Mouse (Mus musculus) neural tube, embryonic 13.5 days (tissue): ENCODE results near the gene Frmd4a. TPM values are rescaled to one million over a fixed set of nuclear protein-coding genes. Genes with fewer than 3 reads are reported as not detected.
A peak's percentile ranks its signal among the peaks of the same experiment; 100 is the strongest.
"Not testable (repeated sequence)": the region's sequence is repeated elsewhere in the genome, so short reads cannot be mapped to it uniquely, and the experiment has no call there.

Experiments used
- ATAC-seq: fragments of 200-750 bp; cut with Nextera tagmentation; 2 replicates; pipeline ENCODE4 v1.8.0; 2017; ENCODE audit warnings: low read depth, mild to moderate bottlenecking, moderate TSS enrichment, moderate library complexity
- H3K27ac ChIP-seq: fragments of 300-500 bp; sonication (generic); replicated peaks from 2 replicates; pipeline ENCODE4 v1.5.1; 2015; ENCODE audit warnings: moderate library complexity, mild to moderate bottlenecking, inconsistent platforms
- H3K27me3 ChIP-seq: fragments of 300-500 bp; sonication (generic); 2 replicates; pipeline ENCODE4 v1.6.1; 2015; ENCODE audit warnings: mild to moderate bottlenecking, inconsistent platforms
- H3K36me3 ChIP-seq: fragments of 300-500 bp; sonication (generic); 2 replicates; pipeline ENCODE4 v1.6.1; 2015; ENCODE audit warnings: mild to moderate bottlenecking, inconsistent platforms
- H3K4me1 ChIP-seq: fragments of 300-500 bp; sonication (generic); replicated peaks from 2 replicates; pipeline ENCODE4 v1.6.1; 2015; ENCODE audit warnings: inconsistent platforms
- H3K4me2 ChIP-seq: fragments of 300-500 bp; sonication (generic); 2 replicates; pipeline ENCODE4 v1.6.1; 2015; ENCODE audit warnings: inconsistent platforms, mild to moderate bottlenecking, moderate library complexity
- H3K4me3 ChIP-seq: fragments of 300-500 bp; sonication (generic); 2 replicates; pipeline ENCODE4 v1.5.1; 2015; ENCODE audit warnings: mild to moderate bottlenecking, inconsistent platforms
- H3K9ac ChIP-seq: fragments of 300-500 bp; sonication (generic); 2 replicates; pipeline ENCODE4 v1.6.1; 2015; ENCODE audit warnings: moderate library complexity, mild to moderate bottlenecking, inconsistent platforms
- H3K9me3 ChIP-seq: fragments of 300-500 bp; sonication (generic); 2 replicates; pipeline ENCODE4 v1.6.1; 2016; ENCODE audit warnings: inconsistent platforms
- WGBS: fragments of 180-500 bp; shearing (Covaris S2); methylation state at CpG from one replicate; pipeline ENCODE4 v1.1.7; 2015; 5-methylcytosine and 5-hydroxymethylcytosine counted together
- polyA plus RNA-seq: library from polyadenylated mRNA; unstranded; fragments of >200 nt; fragmentation: Nextera tagmentation; extraction: Ambion mirVana; gene quantifications from 2 replicates; pipeline ENCODE4 v1.2.1, GENCODE M21; 2015

The Frmd4a gene
- polyA plus RNA-seq, 1 experiment from 2014 or later = 49.2 TPM

GRCm38 (mm10) chr2:4593878-4594387 is 576.4 kb downstream of the Frmd4a start:
- H3K4me1 ChIP-seq = peaks cover 8% of the 10 kb centered on the region
- WGBS = 99% methylated on average over 3 of the region's 3 CpGs
- no peak overlapping the region for H3K4me2 ChIP-seq
- no peaks in the 10 kb centered on the region for H3K9me3 ChIP-seq
- no peak overlapping the region for H3K9ac ChIP-seq
- no peak overlapping the region for H3K27ac ChIP-seq
- H3K4me3 ChIP-seq = no peak overlapping the region
- H3K27me3 ChIP-seq = no peaks in the 10 kb centered on the region
- no peak for ATAC-seq
- H3K36me3 ChIP-seq = peaks cover 85% of the 10 kb centered on the region

- no peak overlapping the region for H3K9ac ChIP-seq
- peaks cover 26% of the 10 kb centered on the region for H3K4me1 ChIP-seq
- H3K9me3 ChIP-seq = no peaks in the 10 kb centered on the region
- peak overlapping the region; percentile 54; the same call in 1 of the 2 replicates for H3K27ac ChIP-seq
- H3K4me3 ChIP-seq = no peak overlapping the region
- 97% methylated on average over 7 of the region's 7 CpGs for WGBS
- H3K4me2 ChIP-seq = no peak overlapping the region
- peaks cover 70% of the 10 kb centered on the region for H3K36me3 ChIP-seq
- ATAC-seq = no peak
- H3K27me3 ChIP-seq = no peaks in the 10 kb centered on the region
These were observed 579.5 kb downstream of the Frmd4a start for GRCm38 (mm10) chr2:4596992-4597391.

GRCm38 (mm10) chr2:4601034-4601890 is 583.7 kb downstream of the Frmd4a start:
- ATAC-seq = peak; percentile 51; the same call in 1 of the 2 replicates
- no peak overlapping the region for H3K4me2 ChIP-seq
- peaks cover 22% of the 10 kb centered on the region for H3K4me1 ChIP-seq
- no peaks in the 10 kb centered on the region for H3K9me3 ChIP-seq
- no peak overlapping the region for H3K27ac ChIP-seq
- 56% methylated on average over 15 of the region's 15 CpGs for WGBS
- H3K27me3 ChIP-seq = no peaks in the 10 kb centered on the region
- H3K4me3 ChIP-seq = no peak overlapping the region
- no peak overlapping the region for H3K9ac ChIP-seq
- peaks cover 73% of the 10 kb centered on the region for H3K36me3 ChIP-seq

- Histone ChIP-seq H3K4me2 (no peak overlapping the region), H3K4me3 (no peak overlapping the region), H3K9me3 (no peaks in the 10 kb centered on the region), H3K27ac (no peak overlapping the region), H3K9ac (no peak overlapping the region), H3K27me3 (no peaks in the 10 kb centered on the region), H3K36me3 (peaks cover 75% of the 10 kb centered on the region), H3K4me1 (peaks cover 27% of the 10 kb centered on the region)
- WGBS = 90% methylated on average over 33 of the region's 33 CpGs
- ATAC-seq = no peak
These were observed 585.9 kb downstream of the Frmd4a start for GRCm38 (mm10) chr2:4603361-4603945.

GRCm38 (mm10) chr2:4606559-4606958 is 589.0 kb downstream of the Frmd4a start:
- Histone ChIP-seq H3K4me2 (no peak overlapping the region), H3K36me3 (peaks cover 98% of the 10 kb centered on the region), H3K27me3 (no peaks in the 10 kb centered on the region), H3K27ac (no peak overlapping the region), H3K4me1 (peaks cover 9% of the 10 kb centered on the region), H3K9ac (no peak overlapping the region), H3K4me3 (no peak overlapping the region), H3K9me3 (no peaks in the 10 kb centered on the region)
- ATAC-seq = no peak
- 96% methylated on average over 3 of the region's 3 CpGs for WGBS

- Histone ChIP-seq H3K36me3 (peaks cover 98% of the 10 kb centered on the region), H3K9ac (no peak overlapping the region), H3K9me3 (no peaks in the 10 kb centered on the region), H3K27ac (peak overlapping the region; percentile 28; the same call in 1 of the 2 replicates), H3K4me1 (peaks cover 9% of the 10 kb centered on the region), H3K4me2 (no peak overlapping the region), H3K27me3 (no peaks in the 10 kb centered on the region), H3K4me3 (no peak overlapping the region)
- whole genome bisulfite sequencing = 63% methylated on average over 3 of the region's 3 CpGs
- no peak for ATAC-seq
These were observed 590.7 kb downstream of the Frmd4a start for GRCm38 (mm10) chr2:4608253-4608652.

GRCm38 (mm10) chr2:4609433-4609832 is 591.9 kb downstream of the Frmd4a start:
- Histone ChIP-seq H3K9me3 (no peaks in the 10 kb centered on the region), H3K4me3 (no peak overlapping the region), H3K36me3 (peaks cover 90% of the 10 kb centered on the region), H3K27me3 (no peaks in the 10 kb centered on the region), H3K27ac (no peak overlapping the region), H3K4me1 (peaks cover 9% of the 10 kb centered on the region), H3K4me2 (no peak overlapping the region), H3K9ac (no peak overlapping the region)
- no peak for ATAC-seq
- 76% methylated on average over 10 of the region's 10 CpGs for WGBS

- Histone ChIP-seq H3K27me3 (no peaks in the 10 kb centered on the region), H3K4me2 (no peak overlapping the region), H3K4me1 (peaks cover 9% of the 10 kb centered on the region), H3K4me3 (no peak overlapping the region), H3K27ac (no peak overlapping the region), H3K9ac (no peak overlapping the region), H3K9me3 (no peaks in the 10 kb centered on the region), H3K36me3 (peaks cover 84% of the 10 kb centered on the region)
- no peak for ATAC-seq
- 76% methylated on average over 6 of the region's 6 CpGs for WGBS
These were observed 593.8 kb downstream of the Frmd4a start for GRCm38 (mm10) chr2:4611295-4611694.

- Histone ChIP-seq H3K4me2 (no peak overlapping the region), H3K4me1 (peaks cover 9% of the 10 kb centered on the region), H3K36me3 (peaks cover 80% of the 10 kb centered on the region), H3K27me3 (no peaks in the 10 kb centered on the region), H3K27ac (no peak overlapping the region), H3K9me3 (no peaks in the 10 kb centered on the region), H3K4me3 (no peak overlapping the region), H3K9ac (no peak overlapping the region)
- no peak for ATAC-seq
- WGBS = 88% methylated on average over 10 of the region's 10 CpGs
These were observed 594.2 kb downstream of the Frmd4a start for GRCm38 (mm10) chr2:4611704-4612103.

- not testable (repeated sequence) for ATAC-seq, H3K4me1 ChIP-seq, H3K4me2 ChIP-seq, H3K27me3 ChIP-seq, H3K4me3 ChIP-seq, H3K9ac ChIP-seq, H3K27ac ChIP-seq, H3K9me3 ChIP-seq
- H3K36me3 ChIP-seq = peaks cover 54% of the 10 kb centered on the region
- WGBS = 82% methylated on average over 6 of the region's 6 CpGs
These were observed 596.9 kb downstream of the Frmd4a start for GRCm38 (mm10) chr2:4614276-4614929.

GRCm38 (mm10) chr2:4615014-4615546 is 597.6 kb downstream of the Frmd4a start:
- H3K9me3 ChIP-seq = no peaks in the 10 kb centered on the region
- ATAC-seq = no peak
- WGBS = 85% methylated on average over 2 of the region's 2 CpGs
- H3K27me3 ChIP-seq = no peaks in the 10 kb centered on the region
- no peak overlapping the region for H3K27ac ChIP-seq
- H3K9ac ChIP-seq = no peak overlapping the region
- H3K4me3 ChIP-seq = no peak overlapping the region
- no peak overlapping the region for H3K4me2 ChIP-seq
- H3K36me3 ChIP-seq = peaks cover 47% of the 10 kb centered on the region
- H3K4me1 ChIP-seq = no peaks in the 10 kb centered on the region; the same call in 1 of the 2 replicates

- Histone ChIP-seq H3K27me3 (no peaks in the 10 kb centered on the region), H3K9me3 (no peaks in the 10 kb centered on the region), H3K4me2 (no peak overlapping the region), H3K27ac (no peak overlapping the region), H3K4me1 (no peaks in the 10 kb centered on the region; the same call in 1 of the 2 replicates), H3K36me3 (peaks cover 28% of the 10 kb centered on the region), H3K4me3 (no peak overlapping the region), H3K9ac (no peak overlapping the region)
- 91% methylated on average over 4 of the region's 4 CpGs for WGBS
- ATAC-seq = no peak
These were observed 599.5 kb downstream of the Frmd4a start for GRCm38 (mm10) chr2:4616995-4617394.
